Mouse (Mus musculus) embryonic facial prominence, embryonic 12.5 days (tissue): ENCODE measurements around the gene Zfp385b. TPM values are rescaled to one million over a fixed set of nuclear protein-coding genes. Genes with fewer than 3 reads are reported as not detected.

Source experiments
- ATAC-seq: fragments of 200-750 bp; cut with Nextera tagmentation; 2 replicates; pipeline ENCODE4 v1.8.0; 2017; ENCODE audit not compliant: insufficient number of reproducible peaks, insufficient read depth, low FRiP score, low TSS enrichment
- H3K27ac ChIP-seq: fragments of 300-500 bp; sonication (generic); 2 replicates; pipeline ENCODE4 v1.5.1; 2016; ENCODE audit warnings: mild to moderate bottlenecking
- H3K27me3 ChIP-seq: fragments of 300-500 bp; sonication (generic); 2 replicates; pipeline ENCODE4 v1.6.1; 2016; ENCODE audit warnings: mild to moderate bottlenecking, moderate library complexity
- H3K36me3 ChIP-seq: fragments of 300-500 bp; sonication (generic); 2 replicates; pipeline ENCODE4 v1.6.1; 2016; ENCODE audit warnings: mild to moderate bottlenecking
- H3K4me1 ChIP-seq: fragments of 300-500 bp; sonication (generic); 2 replicates; pipeline ENCODE4 v1.6.1; 2016
- H3K4me2 ChIP-seq: fragments of 300-500 bp; sonication (generic); replicated peaks from 2 replicates; pipeline ENCODE4 v1.6.1; 2016; ENCODE audit warnings: mild to moderate bottlenecking, moderate library complexity
- H3K4me3 ChIP-seq: fragments of 300-500 bp; sonication (generic); 2 replicates; pipeline ENCODE4 v1.5.1; 2016; ENCODE audit warnings: mild to moderate bottlenecking
- H3K9ac ChIP-seq: fragments of 300-500 bp; sonication (generic); 2 replicates; pipeline ENCODE4 v1.6.1; 2016; ENCODE audit warnings: mild to moderate bottlenecking, moderate library complexity
- H3K9me3 ChIP-seq: fragments of 300-500 bp; sonication (generic); 2 replicates; pipeline ENCODE4 v1.6.1; 2016; ENCODE audit warnings: mild to moderate bottlenecking, moderate library complexity
- WGBS: fragments of 180-500 bp; shearing (Covaris S2); methylation state at CpG from one replicate; pipeline ENCODE4 v1.1.7; 2016; 5-methylcytosine and 5-hydroxymethylcytosine counted together
- polyA plus RNA-seq: library from polyadenylated mRNA; unstranded; fragments of >200 nt; fragmentation: Nextera tagmentation; extraction: Ambion mirVana; gene quantifications from 2 replicates; pipeline ENCODE4 v1.2.1, GENCODE M21; 2016

The Zfp385b gene
- polyA plus RNA-seq, 1 experiment from 2014 or later = 3.6 TPM

DNA sequence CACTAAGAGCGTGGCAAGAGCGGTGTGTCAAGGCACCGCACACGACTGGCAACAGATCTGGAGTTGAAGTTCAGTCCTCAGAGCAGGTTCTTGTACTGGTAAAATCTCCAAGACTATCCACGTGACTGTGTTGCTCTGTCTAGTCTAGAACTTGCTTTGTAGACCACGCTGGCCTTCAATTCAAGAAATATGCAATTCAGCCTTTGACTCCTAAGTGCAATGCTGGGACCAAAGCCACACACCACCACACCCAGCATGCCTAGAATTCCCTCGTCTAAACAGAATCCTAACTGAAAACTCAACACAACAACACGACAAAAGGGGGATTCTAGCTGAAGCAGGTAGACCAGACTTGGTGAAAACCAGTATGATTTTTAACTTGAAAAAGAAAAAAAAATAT, 332.3 kb downstream of the Zfp385b start:
- WGBS = 91% methylated on average over 8 of the region's 8 CpGs
- ATAC-seq = no peak
- H3K9me3 ChIP-seq = no peaks in the 10 kb centered on the region

DNA sequence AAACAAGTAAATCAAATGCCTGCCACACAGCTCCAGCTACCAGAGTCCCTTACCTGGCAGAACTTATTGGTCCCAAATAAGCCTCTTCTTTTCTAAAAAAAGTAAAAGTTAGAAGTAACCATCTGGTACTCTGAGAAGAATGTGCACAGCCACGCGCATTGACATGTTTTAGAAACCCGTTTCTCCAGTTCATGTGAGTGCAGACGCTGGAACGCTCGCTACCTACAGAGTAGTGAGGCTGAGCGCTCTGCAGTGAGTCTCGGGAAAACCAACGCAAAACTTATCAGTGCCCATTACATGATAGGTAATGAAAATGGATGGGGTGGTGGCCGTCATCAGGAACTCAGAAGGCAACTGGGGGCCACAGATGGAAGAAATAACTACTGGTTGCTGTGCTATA, 338.2 kb downstream of the Zfp385b start:
- no peak overlapping the region for H3K9ac ChIP-seq
- WGBS = 84% methylated on average over 10 of the region's 10 CpGs
- no peaks in the 10 kb centered on the region for H3K36me3 ChIP-seq
- no peak overlapping the region for H3K4me3 ChIP-seq
- H3K4me2 ChIP-seq = no peak overlapping the region
- H3K9me3 ChIP-seq = no peaks in the 10 kb centered on the region
- no peak for ATAC-seq
- H3K27me3 ChIP-seq = no peaks in the 10 kb centered on the region
- no peaks in the 10 kb centered on the region for H3K4me1 ChIP-seq
- no peak overlapping the region for H3K27ac ChIP-seq

More for the DNA sequence above, 332.3 kb downstream of the Zfp385b start:
- no peak overlapping the region for H3K9ac ChIP-seq
- H3K27me3 ChIP-seq = no peaks in the 10 kb centered on the region
- no peaks in the 10 kb centered on the region for H3K4me1 ChIP-seq
- H3K27ac ChIP-seq = no peak overlapping the region
- no peaks in the 10 kb centered on the region for H3K36me3 ChIP-seq
- H3K4me3 ChIP-seq = no peak overlapping the region
- no peak overlapping the region for H3K4me2 ChIP-seq

- no peaks in the 10 kb centered on the region for H3K27me3 ChIP-seq
- no peaks in the 10 kb centered on the region; the same call in 1 of the 2 replicates for H3K9me3 ChIP-seq
- ATAC-seq = no peak
- H3K27ac ChIP-seq = no peak overlapping the region
- H3K9ac ChIP-seq = no peak overlapping the region
- H3K4me2 ChIP-seq = no peak overlapping the region
- 82% methylated on average over 10 of the region's 10 CpGs for WGBS
- H3K36me3 ChIP-seq = no peaks in the 10 kb centered on the region
- H3K4me1 ChIP-seq = no peaks in the 10 kb centered on the region
- no peak overlapping the region for H3K4me3 ChIP-seq
Observed at GRCm38 (mm10) chr2:77477536-77477935, 341.9 kb downstream of the Zfp385b start.

GRCm38 (mm10) chr2:77476444-77476843, 343.0 kb downstream of the Zfp385b start:
- Histone ChIP-seq H3K36me3 (no peaks in the 10 kb centered on the region), H3K9me3 (no peaks in the 10 kb centered on the region; the same call in 1 of the 2 replicates), H3K4me2 (no peak overlapping the region), H3K4me1 (no peaks in the 10 kb centered on the region), H3K27me3 (no peaks in the 10 kb centered on the region), H3K4me3 (no peak overlapping the region), H3K27ac (no peak overlapping the region), H3K9ac (no peak overlapping the region)
- ATAC-seq = no peak
- 56% methylated on average over 8 of the region's 8 CpGs for WGBS

- no peaks in the 10 kb centered on the region; the same call in 1 of the 2 replicates for H3K9me3 ChIP-seq
- no peak overlapping the region for H3K9ac ChIP-seq
- H3K36me3 ChIP-seq = no peaks in the 10 kb centered on the region
- 90% methylated on average over 11 of the region's 11 CpGs for WGBS
- H3K27ac ChIP-seq = no peak overlapping the region
- H3K4me2 ChIP-seq = no peak overlapping the region
- no peaks in the 10 kb centered on the region for H3K27me3 ChIP-seq
- no peak overlapping the region for H3K4me3 ChIP-seq
- no peaks in the 10 kb centered on the region for H3K4me1 ChIP-seq
- ATAC-seq = no peak
Observed at GRCm38 (mm10) chr2:77472254-77472837, 347.1 kb downstream of the Zfp385b start.

- Histone ChIP-seq H3K4me1 (no peaks in the 10 kb centered on the region), H3K4me3 (no peak overlapping the region), H3K9ac (no peak overlapping the region), H3K4me2 (no peak overlapping the region), H3K36me3 (no peaks in the 10 kb centered on the region), H3K9me3 (no peaks in the 10 kb centered on the region; the same call in 1 of the 2 replicates), H3K27me3 (no peaks in the 10 kb centered on the region), H3K27ac (no peak overlapping the region)
- 65% methylated on average over 7 of the region's 7 CpGs for WGBS
- ATAC-seq = no peak
Observed at GRCm38 (mm10) chr2:77470716-77471115, 348.7 kb downstream of the Zfp385b start.

- Histone ChIP-seq H3K9ac (no peak overlapping the region), H3K9me3 (no peaks in the 10 kb centered on the region), H3K27me3 (no peaks in the 10 kb centered on the region), H3K4me3 (no peak overlapping the region), H3K4me1 (no peaks in the 10 kb centered on the region), H3K27ac (no peak overlapping the region), H3K36me3 (no peaks in the 10 kb centered on the region), H3K4me2 (no peak overlapping the region)
- WGBS = 87% methylated on average over 10 of the region's 10 CpGs
- no peak for ATAC-seq
Observed at GRCm38 (mm10) chr2:77461413-77461812, 358.0 kb downstream of the Zfp385b start.

DNA sequence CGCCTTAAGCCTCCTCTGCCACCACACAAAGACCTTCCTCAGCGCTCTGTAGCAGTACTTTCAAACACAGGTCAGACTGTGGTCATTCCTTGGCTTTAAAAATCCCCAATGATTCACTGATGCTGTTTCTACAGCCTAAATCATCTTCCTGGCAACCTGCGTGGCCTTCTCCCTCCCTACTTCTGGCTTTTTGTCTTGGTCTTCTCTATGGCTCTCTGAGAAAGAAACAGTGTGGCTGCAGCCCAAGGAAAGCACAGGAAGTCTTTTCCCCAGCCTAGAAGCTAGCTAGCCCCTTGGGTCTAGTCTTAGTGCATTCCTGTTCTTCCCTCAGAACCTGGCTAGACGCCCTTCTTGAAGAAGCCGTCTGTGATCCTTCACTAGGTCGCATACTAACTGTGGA, 359.4 kb downstream of the Zfp385b start:
- no peaks in the 10 kb centered on the region for H3K27me3 ChIP-seq
- H3K9me3 ChIP-seq = no peaks in the 10 kb centered on the region
- no peaks in the 10 kb centered on the region for H3K36me3 ChIP-seq
- no peak for ATAC-seq
- no peaks in the 10 kb centered on the region for H3K4me1 ChIP-seq
- H3K4me2 ChIP-seq = no peak overlapping the region
- no peak overlapping the region for H3K27ac ChIP-seq
- H3K9ac ChIP-seq = no peak overlapping the region
- WGBS = 86% methylated on average over 6 of the region's 6 CpGs
- no peak overlapping the region for H3K4me3 ChIP-seq

DNA sequence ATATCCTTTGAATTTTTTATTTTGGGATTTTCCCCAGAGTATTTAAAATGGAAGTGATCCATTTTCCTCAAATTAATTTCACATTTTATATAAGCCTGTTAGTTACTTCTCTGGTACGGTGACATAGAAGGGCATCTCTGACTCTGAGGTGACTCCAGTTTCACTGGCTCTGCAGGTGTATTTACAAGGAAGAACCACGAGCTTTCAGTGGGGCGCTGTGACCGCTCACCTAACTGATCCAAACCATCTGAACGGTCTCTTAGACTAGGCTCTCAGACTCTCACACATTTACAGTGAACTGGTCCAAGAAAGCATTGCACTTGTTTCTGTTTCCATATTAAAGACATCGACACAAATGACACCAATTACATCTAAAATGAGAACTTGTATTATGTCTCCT, 361.0 kb downstream of the Zfp385b start:
- Histone ChIP-seq H3K27ac (no peak overlapping the region), H3K4me2 (no peak overlapping the region), H3K4me3 (no peak overlapping the region), H3K4me1 (no peaks in the 10 kb centered on the region), H3K36me3 (no peaks in the 10 kb centered on the region), H3K9me3 (no peaks in the 10 kb centered on the region), H3K27me3 (no peaks in the 10 kb centered on the region), H3K9ac (no peak overlapping the region)
- ATAC-seq = no peak
- 79% methylated on average over 6 of the region's 6 CpGs for WGBS

GRCm38 (mm10) chr2:77457120-77457519, 362.3 kb downstream of the Zfp385b start:
- Histone ChIP-seq H3K4me2 (no peak overlapping the region), H3K9ac (no peak overlapping the region), H3K36me3 (no peaks in the 10 kb centered on the region), H3K27ac (no peak overlapping the region), H3K4me3 (no peak overlapping the region), H3K27me3 (no peaks in the 10 kb centered on the region), H3K4me1 (no peaks in the 10 kb centered on the region), H3K9me3 (no peaks in the 10 kb centered on the region)
- ATAC-seq = no peak
- 68% methylated on average over 1 of the region's 1 CpGs for WGBS

- Histone ChIP-seq H3K4me3 (no peak overlapping the region), H3K27me3 (no peaks in the 10 kb centered on the region), H3K9ac (no peak overlapping the region), H3K4me1 (no peaks in the 10 kb centered on the region), H3K4me2 (no peak overlapping the region), H3K9me3 (no peaks in the 10 kb centered on the region), H3K27ac (no peak overlapping the region), H3K36me3 (no peaks in the 10 kb centered on the region)
- 35% methylated on average over 4 of the region's 4 CpGs for WGBS
- no peak for ATAC-seq
Observed at GRCm38 (mm10) chr2:77456602-77457001, 362.8 kb downstream of the Zfp385b start.

- no peak for ATAC-seq
- H3K4me1 ChIP-seq = no peaks in the 10 kb centered on the region
- 75% methylated on average over 7 of the region's 7 CpGs for WGBS
- no peaks in the 10 kb centered on the region for H3K9me3 ChIP-seq
- no peaks in the 10 kb centered on the region for H3K36me3 ChIP-seq
- no peaks in the 10 kb centered on the region for H3K27me3 ChIP-seq
- no peak overlapping the region for H3K9ac ChIP-seq
- no peak overlapping the region for H3K4me2 ChIP-seq
- no peak overlapping the region for H3K27ac ChIP-seq
- H3K4me3 ChIP-seq = no peak overlapping the region
Observed at GRCm38 (mm10) chr2:77454341-77454937, 365.0 kb downstream of the Zfp385b start.
